Mouse (Mus musculus) lung, postnatal 0 days (tissue): Measurements from ENCODE around the gene Prpf3. TPM values are rescaled to one million over a fixed set of nuclear protein-coding genes. Genes with fewer than 3 reads are reported as not detected.

Source experiments
- ATAC-seq: fragments of 200-750 bp; cut with Nextera tagmentation; 2 replicates; pipeline ENCODE4 v1.8.0; 2017; ENCODE audit warnings: moderate library complexity
- DNase-seq: peaks from one replicate; pipeline ENCODE4 v3.0.0-alpha.2; 2016; ENCODE audit warnings: low spot score
- H3K27ac ChIP-seq: fragments of 300-500 bp; sonication (generic); 2 replicates; pipeline ENCODE4 v1.5.1; 2014; ENCODE audit warnings: antibody characterized with exemption, mild to moderate bottlenecking, low read length, mixed read lengths
- H3K27me3 ChIP-seq: fragments of 300-500 bp; sonication (generic); replicated peaks from 2 replicates; pipeline ENCODE4 v1.6.1; 2014; ENCODE audit warnings: low read length, mixed read lengths; ENCODE audit not compliant: insufficient read depth
- H3K36me3 ChIP-seq: fragments of 300-500 bp; sonication (generic); 2 replicates; pipeline ENCODE4 v1.6.1; 2014; ENCODE audit warnings: low read length, mixed read lengths; ENCODE audit not compliant: insufficient read depth
- H3K4me1 ChIP-seq: fragments of 300-500 bp; sonication (generic); 2 replicates; pipeline ENCODE4 v1.6.1; 2014; ENCODE audit warnings: antibody characterized with exemption, low read depth, low read length, mixed read lengths; ENCODE audit not compliant: insufficient read depth
- H3K4me2 ChIP-seq: fragments of 300-500 bp; sonication (generic); replicated peaks from 2 replicates; pipeline ENCODE4 v1.6.1; 2014; ENCODE audit warnings: low read depth, mild to moderate bottlenecking, low read length, moderate library complexity, mixed read lengths
- H3K4me3 ChIP-seq: fragments of 300-500 bp; sonication (generic); 2 replicates; pipeline ENCODE4 v1.5.1; 2014; ENCODE audit warnings: low read depth, low read length
- H3K9ac ChIP-seq: fragments of 300-500 bp; sonication (generic); replicated peaks from 2 replicates; pipeline ENCODE4 v1.6.1; 2014; ENCODE audit warnings: low read depth, mild to moderate bottlenecking
- H3K9me3 ChIP-seq: fragments of 300-500 bp; sonication (generic); 2 replicates; pipeline ENCODE4 v1.6.1; 2016; ENCODE audit warnings: low read length, mixed read lengths
- CTCF ChIP-seq: IDR thresholded peaks from 2 replicates; pipeline ENCODE4 v1.5.1; 2016; ENCODE audit warnings: antibody characterized with exemption, mild to moderate bottlenecking
- EP300 ChIP-seq: IDR thresholded peaks from 2 replicates; pipeline ENCODE4 v1.6.1; 2016; ENCODE audit warnings: antibody characterized with exemption, mild to moderate bottlenecking, control low read depth
- WGBS: fragments of 180-500 bp; shearing (Covaris S2); extraction: QIAGEN DNeasy Blood & Tissue Kit; methylation state at CpG from one replicate; pipeline ENCODE4 v1.1.7; 2014; 5-methylcytosine and 5-hydroxymethylcytosine counted together
- polyA plus RNA-seq: library from polyadenylated mRNA; unstranded; fragments of >200 nt; fragmentation: Nextera tagmentation; extraction: Ambion mirVana; gene quantifications from 2 replicates; pipeline ENCODE4 v1.2.1, GENCODE M21; 2015

Prpf3 gene
- polyA plus RNA-seq, 1 experiment from 2014 or later: 14.3 TPM

GRCm38 (mm10) chr3:95842503-95843214 lies 13.0 kb downstream of the Prpf3 start:
- Histone ChIP-seq H3K4me2 (no peak overlapping the region), H3K4me1 (no peaks in the 10 kb centered on the region), H3K36me3 (peaks cover 40% of the 10 kb centered on the region), H3K9ac (no peak overlapping the region), H3K27me3 (no peaks in the 10 kb centered on the region), H3K9me3 (no peaks in the 10 kb centered on the region), H3K4me3 (no peak overlapping the region), H3K27ac (no peak overlapping the region)
- DNase-seq: no peak
- 85% methylated on average over 3 of the region's 3 CpGs for WGBS
- peak; percentile 24 for TF ChIP-seq CTCF
- TF ChIP-seq EP300: no peak
- no peak for ATAC-seq

- Histone ChIP-seq H3K4me3 (no peak overlapping the region), H3K9me3 (no peaks in the 10 kb centered on the region), H3K4me2 (no peak overlapping the region), H3K9ac (no peak overlapping the region), H3K27me3 (no peaks in the 10 kb centered on the region), H3K27ac (no peak overlapping the region), H3K36me3 (peaks cover 28% of the 10 kb centered on the region; the same call in 1 of the 2 replicates), H3K4me1 (no peaks in the 10 kb centered on the region)
- DNase-seq (no peak), ATAC-seq (no peak)
- WGBS: 88% methylated on average over 2 of the region's 2 CpGs
- TF ChIP-seq CTCF: no peak
- no peak for TF ChIP-seq EP300
Observed at GRCm38 (mm10) chr3:95839250-95839649, 16.4 kb downstream of the Prpf3 start.

- no peaks in the 10 kb centered on the region for H3K4me1 ChIP-seq
- peaks cover 40% of the 10 kb centered on the region for H3K36me3 ChIP-seq
- H3K27ac ChIP-seq: no peak overlapping the region
- ATAC-seq (no peak), DNase-seq (no peak)
- no peak overlapping the region for H3K9ac ChIP-seq
- H3K4me3 ChIP-seq: no peak overlapping the region
- H3K27me3 ChIP-seq: no peaks in the 10 kb centered on the region
- TF ChIP-seq EP300: no peak
- no peak for TF ChIP-seq CTCF
- no peaks in the 10 kb centered on the region for H3K9me3 ChIP-seq
- no peak overlapping the region for H3K4me2 ChIP-seq
- over 99% methylated on average over 4 of the region's 4 CpGs for WGBS
Observed at GRCm38 (mm10) chr3:95829053-95829452, 26.6 kb downstream of the Prpf3 start.

GRCm38 (mm10) chr3:95826275-95826674 lies 29.4 kb downstream of the Prpf3 start:
- H3K27me3 ChIP-seq: no peaks in the 10 kb centered on the region
- ATAC-seq: no peak
- 53% methylated on average over 2 of the region's 2 CpGs for WGBS

GRCm38 (mm10) chr3:95820046-95821010 lies 35.4 kb downstream of the Prpf3 start:
- Histone ChIP-seq H3K4me3 (peak overlapping the region; percentile 82), H3K4me1 (peaks cover 10% of the 10 kb centered on the region; the same call in 1 of the 2 replicates), H3K4me2 (peak overlapping the region; percentile 57), H3K27me3 (no peaks in the 10 kb centered on the region), H3K9me3 (no peaks in the 10 kb centered on the region), H3K9ac (peak overlapping the region; percentile 35; the same call in 1 of the 2 replicates), H3K36me3 (no peaks in the 10 kb centered on the region), H3K27ac (peak overlapping the region; percentile 100)
- 26% methylated on average over 10 of the region's 10 CpGs for WGBS
- DNase-seq: peak; percentile 9
- ATAC-seq: no peak
- TF ChIP-seq CTCF (peak; percentile 23), EP300 (no peak)

More at GRCm38 (mm10) chr3:95826275-95826674, 29.4 kb downstream of the Prpf3 start:
- H3K4me2 ChIP-seq: no peak overlapping the region
- TF ChIP-seq CTCF (no peak), EP300 (no peak)
- DNase-seq: no peak
- no peaks in the 10 kb centered on the region for H3K4me1 ChIP-seq
- no peak overlapping the region for H3K9ac ChIP-seq
- no peaks in the 10 kb centered on the region for H3K9me3 ChIP-seq
- peaks cover 19% of the 10 kb centered on the region; the same call in 1 of the 2 replicates for H3K36me3 ChIP-seq
- no peak overlapping the region for H3K4me3 ChIP-seq
- no peak overlapping the region for H3K27ac ChIP-seq
